Mouse (Mus musculus) forebrain, embryonic 16.5 days (tissue): ENCODE results near the gene Prlr. TPM values are rescaled to one million over a fixed set of nuclear protein-coding genes. Genes with fewer than 3 reads are reported as not detected.

Experiments used
- ATAC-seq: fragments of 200-750 bp; cut with Nextera tagmentation; 2 replicates; pipeline ENCODE4 v1.8.0; 2017; ENCODE audit warnings: mild to moderate bottlenecking, moderate library complexity
- H3K27ac ChIP-seq: fragments of 300-500 bp; sonication (generic); 2 replicates; pipeline ENCODE4 v1.5.1; 2014; ENCODE audit warnings: low read length, control low read depth
- H3K27me3 ChIP-seq: fragments of 300-500 bp; sonication (generic); replicated peaks from 2 replicates; pipeline ENCODE4 v1.6.1; 2014; ENCODE audit warnings: low read length; ENCODE audit not compliant: control insufficient read depth, insufficient read depth
- H3K36me3 ChIP-seq: fragments of 300-500 bp; sonication (generic); 2 replicates; pipeline ENCODE4 v1.6.1; 2014; ENCODE audit not compliant: control insufficient read depth, insufficient read depth
- H3K4me1 ChIP-seq: fragments of 300-500 bp; sonication (generic); replicated peaks from 2 replicates; pipeline ENCODE4 v1.6.1; 2014; ENCODE audit warnings: low read length; ENCODE audit not compliant: control insufficient read depth, insufficient read depth
- H3K4me2 ChIP-seq: fragments of 300-500 bp; sonication (generic); 2 replicates; pipeline ENCODE4 v1.6.1; 2014; ENCODE audit warnings: mild to moderate bottlenecking, low read length, control low read depth
- H3K4me3 ChIP-seq: fragments of 300-500 bp; sonication (generic); replicated peaks from 2 replicates; pipeline ENCODE4 v1.5.1; 2014; ENCODE audit warnings: mild to moderate bottlenecking, low read length, control low read depth
- H3K9ac ChIP-seq: fragments of 300-500 bp; sonication (generic); replicated peaks from 2 replicates; pipeline ENCODE4 v1.6.1; 2014; ENCODE audit warnings: low read depth, low read length, control low read depth
- H3K9me3 ChIP-seq: fragments of 300-500 bp; sonication (generic); 2 replicates; pipeline ENCODE4 v1.6.1; 2016; ENCODE audit warnings: low read length; ENCODE audit not compliant: control insufficient read depth
- WGBS: fragments of 180-500 bp; shearing (Covaris S2); extraction: QIAGEN DNeasy Blood & Tissue Kit; methylation state at CpG from one replicate; pipeline ENCODE4 v1.1.7; 2014; 5-methylcytosine and 5-hydroxymethylcytosine counted together
- polyA plus RNA-seq: library from polyadenylated mRNA; unstranded; fragments of >200 nt; fragmentation: Nextera tagmentation; extraction: Ambion mirVana; gene quantifications from 2 replicates; pipeline ENCODE4 v1.2.1, GENCODE M21; 2015

Prlr gene
- polyA plus RNA-seq, 1 experiment from 2014 or later = 1.3 TPM

DNA sequence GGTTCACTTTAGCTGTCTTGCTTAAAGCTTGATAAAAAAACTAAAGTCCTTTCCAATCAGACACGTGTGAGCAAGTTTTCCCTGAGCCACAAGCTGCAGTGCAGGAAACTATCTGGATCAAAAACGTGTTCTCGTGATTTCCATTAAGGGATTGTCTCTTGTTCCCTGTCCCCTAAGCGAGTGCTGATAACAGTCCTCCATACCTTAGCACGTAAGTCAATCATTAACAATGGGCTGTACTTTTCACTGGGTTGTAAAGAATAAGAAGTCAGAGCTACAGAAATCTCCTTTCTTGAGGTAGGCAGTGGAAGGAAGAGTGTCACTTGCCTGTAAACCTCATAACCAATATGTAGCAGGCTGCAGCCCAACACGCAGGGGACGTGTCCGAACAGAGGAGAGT lies 38.7 kb downstream of the Prlr start:
- ATAC-seq = no peak
- Histone ChIP-seq H3K4me2 (no peak overlapping the region), H3K9me3 (no peaks in the 10 kb centered on the region), H3K4me3 (no peak overlapping the region), H3K27me3 (no peaks in the 10 kb centered on the region), H3K9ac (no peak overlapping the region), H3K36me3 (no peaks in the 10 kb centered on the region), H3K4me1 (no peaks in the 10 kb centered on the region), H3K27ac (no peak overlapping the region)
- 88% methylated on average over 8 of the region's 8 CpGs for WGBS

DNA sequence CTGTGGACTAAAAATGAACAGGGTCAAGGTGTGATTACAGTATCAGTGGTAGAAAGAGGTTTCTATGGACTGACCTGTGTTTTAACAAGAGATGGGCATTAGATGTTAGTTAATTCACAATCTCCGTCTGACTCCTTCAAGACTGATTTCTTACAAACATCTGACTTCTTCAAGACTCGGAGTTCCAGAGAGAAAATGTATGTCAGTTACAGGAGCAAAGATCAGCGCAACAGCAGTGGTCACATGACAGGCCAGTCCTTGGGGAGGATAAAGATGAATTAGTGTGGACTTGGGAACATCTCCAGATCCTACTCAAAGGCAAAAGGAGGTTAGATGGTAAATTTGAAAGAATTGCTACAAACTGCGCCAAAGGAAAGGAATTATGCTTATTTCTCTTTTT lies 39.2 kb downstream of the Prlr start:
- 93% methylated on average over 4 of the region's 4 CpGs for WGBS
- H3K4me2 ChIP-seq = no peak overlapping the region
- H3K27ac ChIP-seq = no peak overlapping the region
- no peak overlapping the region for H3K9ac ChIP-seq
- H3K4me3 ChIP-seq = no peak overlapping the region
- no peak for ATAC-seq
- H3K27me3 ChIP-seq = no peaks in the 10 kb centered on the region
- H3K9me3 ChIP-seq = no peaks in the 10 kb centered on the region
- no peaks in the 10 kb centered on the region for H3K36me3 ChIP-seq
- H3K4me1 ChIP-seq = no peaks in the 10 kb centered on the region

DNA sequence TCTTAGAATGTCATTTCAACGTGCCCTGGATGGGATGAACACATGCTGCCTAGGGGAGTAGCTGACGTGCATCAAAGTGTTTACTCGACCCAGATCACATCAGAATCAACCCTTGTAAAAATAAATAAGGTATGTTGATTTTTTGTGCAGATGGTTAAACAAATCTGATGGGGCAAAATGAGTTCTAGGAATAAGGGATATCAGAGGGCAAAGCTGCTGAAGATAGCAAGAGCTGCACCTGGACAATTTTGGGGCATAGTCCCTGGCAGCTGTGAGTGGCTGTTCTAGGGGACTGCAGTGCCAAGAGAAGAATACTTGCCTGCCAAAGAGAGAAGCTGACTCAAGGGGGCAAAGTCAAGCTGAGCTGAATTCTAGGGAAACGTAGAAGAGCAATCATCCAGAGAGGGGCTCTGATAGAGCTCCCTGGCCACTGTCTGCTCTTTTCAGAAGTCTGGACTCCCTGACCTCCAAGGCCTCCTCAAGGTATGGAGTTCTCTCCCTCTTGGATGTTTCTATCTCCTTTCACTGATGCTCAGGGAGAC lies 46.6 kb downstream of the Prlr start:
- no peak for ATAC-seq
- H3K4me2 ChIP-seq = no peak overlapping the region
- 86% methylated on average over 4 of the region's 4 CpGs for WGBS
- H3K4me1 ChIP-seq = no peaks in the 10 kb centered on the region
- H3K36me3 ChIP-seq = no peaks in the 10 kb centered on the region
- H3K4me3 ChIP-seq = no peak overlapping the region
- H3K27me3 ChIP-seq = no peaks in the 10 kb centered on the region
- no peak overlapping the region for H3K9ac ChIP-seq
- H3K9me3 ChIP-seq = no peaks in the 10 kb centered on the region
- H3K27ac ChIP-seq = no peak overlapping the region

DNA sequence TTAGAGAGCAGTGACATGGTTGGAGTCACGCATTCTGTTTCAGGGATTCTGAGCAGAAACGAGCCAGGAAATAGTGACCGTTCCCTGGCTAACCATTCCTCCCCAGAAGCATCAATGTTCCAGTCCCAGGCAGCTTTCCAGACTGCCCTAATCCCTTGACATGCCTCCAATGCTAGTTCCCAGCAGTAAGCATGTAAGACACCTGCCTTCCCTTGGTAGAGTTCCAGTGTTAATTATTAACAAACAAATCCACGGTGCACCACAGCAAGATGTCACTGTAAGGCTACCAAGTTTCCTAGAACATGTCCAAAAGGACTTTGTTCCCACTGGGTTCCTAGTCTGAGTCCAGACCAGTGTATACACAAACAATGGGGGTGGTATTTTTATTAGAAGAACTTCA lies 48.7 kb downstream of the Prlr start:
- WGBS = 85% methylated on average over 4 of the region's 4 CpGs
- no peaks in the 10 kb centered on the region for H3K4me1 ChIP-seq

DNA sequence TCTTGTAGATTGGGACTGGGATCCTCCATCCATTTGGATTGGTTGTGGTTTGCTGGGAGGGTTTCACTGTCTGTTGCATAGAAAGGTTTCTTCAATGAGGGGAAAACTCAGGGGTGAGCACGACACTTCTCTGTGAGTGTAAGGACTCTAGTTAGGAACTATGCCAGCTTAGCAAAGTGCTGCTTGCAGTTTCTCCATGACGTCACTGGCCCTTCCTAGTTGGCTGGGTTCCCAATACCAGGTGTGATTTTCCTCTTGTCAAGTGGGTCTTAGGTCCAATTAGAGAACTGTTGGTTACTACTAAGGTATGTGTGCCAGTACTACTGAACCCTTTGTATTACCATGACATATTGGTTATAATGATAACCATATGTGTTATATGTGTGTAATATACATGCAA lies 51.6 kb downstream of the Prlr start:
- H3K4me1 ChIP-seq = no peaks in the 10 kb centered on the region
- H3K27ac ChIP-seq = no peak overlapping the region
- no peak overlapping the region for H3K9ac ChIP-seq
- H3K36me3 ChIP-seq = no peaks in the 10 kb centered on the region
- H3K9me3 ChIP-seq = no peaks in the 10 kb centered on the region
- WGBS = 64% methylated on average over 2 of the region's 2 CpGs
- ATAC-seq = no peak
- no peaks in the 10 kb centered on the region for H3K27me3 ChIP-seq
- H3K4me3 ChIP-seq = no peak overlapping the region
- H3K4me2 ChIP-seq = no peak overlapping the region

More for the DNA sequence above, 48.7 kb downstream of the Prlr start:
- H3K9me3 ChIP-seq = no peaks in the 10 kb centered on the region
- ATAC-seq = no peak
- no peaks in the 10 kb centered on the region for H3K36me3 ChIP-seq
- no peak overlapping the region for H3K9ac ChIP-seq
- H3K27ac ChIP-seq = no peak overlapping the region
- no peak overlapping the region for H3K4me2 ChIP-seq
- H3K27me3 ChIP-seq = no peaks in the 10 kb centered on the region
- H3K4me3 ChIP-seq = no peak overlapping the region

DNA sequence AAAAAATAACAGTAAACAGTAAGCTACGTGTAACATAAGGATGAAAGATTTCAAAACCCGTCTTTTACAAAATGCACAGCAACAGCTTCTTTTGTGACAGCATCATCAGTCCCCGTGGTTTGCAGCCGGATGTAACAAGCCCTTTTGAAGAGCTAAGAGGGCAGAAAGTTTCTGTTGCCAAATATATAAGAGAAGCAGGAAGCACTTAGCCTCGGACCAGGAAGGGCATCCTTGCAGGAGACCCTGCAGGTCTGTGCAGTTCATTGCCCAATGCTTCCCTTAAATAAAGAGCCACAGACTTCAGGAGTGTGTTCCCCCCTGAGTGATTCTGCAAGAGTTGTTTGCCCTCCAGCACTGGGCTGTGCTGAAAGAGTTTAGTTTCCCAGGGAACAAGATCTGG lies 58.9 kb downstream of the Prlr start:
- 81% methylated on average over 5 of the region's 5 CpGs for whole genome bisulfite sequencing
- Histone ChIP-seq H3K27me3 (no peaks in the 10 kb centered on the region), H3K36me3 (no peaks in the 10 kb centered on the region), H3K9me3 (no peaks in the 10 kb centered on the region), H3K4me3 (no peak overlapping the region), H3K4me1 (no peaks in the 10 kb centered on the region), H3K9ac (no peak overlapping the region), H3K27ac (no peak overlapping the region), H3K4me2 (no peak overlapping the region)
- ATAC-seq = no peak

DNA sequence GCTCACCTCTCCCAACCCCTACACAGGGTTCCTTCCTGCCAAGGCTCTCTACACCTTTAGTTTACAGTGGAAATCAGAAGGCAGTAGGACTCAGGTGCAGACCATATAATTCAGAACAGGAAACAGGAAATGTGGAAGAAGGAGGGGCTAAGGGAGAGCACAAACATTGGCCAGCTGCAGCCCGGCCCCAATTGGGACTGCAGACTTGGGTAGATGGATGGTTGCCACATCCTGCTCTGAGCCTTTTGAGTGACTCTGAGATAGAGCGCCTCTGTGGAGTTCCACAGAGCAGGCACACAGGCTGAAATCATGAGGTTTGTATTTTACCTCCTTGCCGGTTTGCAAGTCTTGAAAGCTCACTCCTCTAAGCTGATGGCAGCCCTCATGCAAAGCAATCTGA lies 59.8 kb downstream of the Prlr start:
- no peaks in the 10 kb centered on the region for H3K27me3 ChIP-seq
- 85% methylated on average over 3 of the region's 3 CpGs for WGBS
- no peak for ATAC-seq
- H3K36me3 ChIP-seq = no peaks in the 10 kb centered on the region
- H3K4me1 ChIP-seq = no peaks in the 10 kb centered on the region
- no peak overlapping the region for H3K27ac ChIP-seq
- H3K9ac ChIP-seq = no peak overlapping the region
- no peaks in the 10 kb centered on the region for H3K9me3 ChIP-seq
- H3K4me2 ChIP-seq = no peak overlapping the region
- H3K4me3 ChIP-seq = no peak overlapping the region

DNA sequence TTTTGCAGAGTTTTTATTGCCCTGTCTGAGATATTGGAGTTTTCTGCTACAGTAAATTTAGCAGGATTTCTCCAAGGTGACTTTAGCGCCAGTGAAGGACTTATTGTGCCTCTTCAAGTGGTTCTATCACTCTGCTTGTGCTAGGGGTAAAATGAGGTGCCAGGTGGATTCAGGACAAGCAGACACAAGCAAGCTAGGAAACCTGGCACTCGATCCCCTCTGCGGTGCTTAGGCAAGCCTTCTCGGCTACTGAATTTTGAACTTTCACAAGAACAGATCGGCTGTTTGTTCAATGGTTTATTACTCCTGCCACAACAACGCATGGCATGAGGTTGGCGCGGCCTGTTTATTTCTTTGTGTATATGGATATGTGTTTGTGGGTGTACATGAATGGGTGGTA lies 61.4 kb downstream of the Prlr start:
- no peak for ATAC-seq
- H3K9ac ChIP-seq = no peak overlapping the region
- no peak overlapping the region for H3K27ac ChIP-seq
- no peak overlapping the region for H3K4me3 ChIP-seq
- 95% methylated on average over 8 of the region's 8 CpGs for WGBS
- H3K27me3 ChIP-seq = no peaks in the 10 kb centered on the region
- H3K4me2 ChIP-seq = no peak overlapping the region
- no peaks in the 10 kb centered on the region for H3K9me3 ChIP-seq
- H3K4me1 ChIP-seq = no peaks in the 10 kb centered on the region
- H3K36me3 ChIP-seq = no peaks in the 10 kb centered on the region

DNA sequence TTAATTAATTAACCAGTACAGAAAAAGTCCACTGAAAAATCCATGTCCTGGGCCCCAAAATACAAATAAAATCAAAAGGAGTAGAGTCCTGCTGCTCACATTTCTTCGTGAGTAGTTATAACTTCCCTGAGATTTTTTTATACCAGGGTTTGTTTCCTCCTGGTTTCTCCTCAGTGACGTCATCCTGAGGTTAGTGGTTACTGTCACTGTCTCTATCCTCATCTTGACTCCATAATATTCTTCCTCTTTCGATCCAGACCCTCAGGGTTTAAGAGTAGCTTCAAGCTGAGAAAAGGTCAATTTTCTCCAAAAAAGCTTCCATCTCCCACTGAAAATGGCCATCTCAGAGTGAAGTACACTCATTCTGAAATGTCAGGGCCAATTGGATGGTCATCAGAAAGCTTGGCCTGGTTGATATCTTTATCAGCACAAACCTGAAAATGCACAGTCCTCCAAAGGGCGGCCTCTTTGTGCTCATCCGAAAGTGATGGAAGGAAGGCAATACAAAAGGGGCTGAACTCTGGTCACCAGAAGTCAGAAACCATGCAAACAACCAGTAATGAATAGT lies 63.3 kb downstream of the Prlr start:
- no peak overlapping the region for H3K9ac ChIP-seq
- H3K9me3 ChIP-seq = no peaks in the 10 kb centered on the region
- no peak overlapping the region for H3K4me3 ChIP-seq
- ATAC-seq = no peak
- H3K36me3 ChIP-seq = no peaks in the 10 kb centered on the region
- H3K27me3 ChIP-seq = no peaks in the 10 kb centered on the region
- no peak overlapping the region for H3K27ac ChIP-seq
- no peaks in the 10 kb centered on the region for H3K4me1 ChIP-seq
- 88% methylated on average over 5 of the region's 5 CpGs for WGBS
- H3K4me2 ChIP-seq = no peak overlapping the region

DNA sequence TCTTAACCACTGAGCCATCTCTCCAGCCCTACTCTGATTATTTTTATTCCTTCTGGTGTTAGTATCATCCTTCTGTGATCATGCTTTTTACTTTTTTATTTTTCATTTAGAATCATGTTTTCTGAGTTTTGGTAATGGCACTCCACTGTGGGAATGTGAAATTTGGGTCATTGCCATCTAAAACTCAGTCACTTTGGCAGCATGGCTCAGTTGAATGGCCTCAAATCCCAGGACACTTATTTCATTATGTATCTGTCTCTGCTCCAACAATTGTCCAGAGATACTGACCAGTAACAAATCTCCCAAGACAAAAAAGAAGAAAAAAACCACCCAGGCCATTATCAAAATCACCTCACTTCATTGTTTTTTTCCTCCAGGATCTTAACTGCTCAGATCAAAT lies 65.2 kb downstream of the Prlr start:
- H3K27me3 ChIP-seq = no peaks in the 10 kb centered on the region
- no peak for ATAC-seq
- H3K4me1 ChIP-seq = no peaks in the 10 kb centered on the region
- no peaks in the 10 kb centered on the region for H3K9me3 ChIP-seq
- no peaks in the 10 kb centered on the region for H3K36me3 ChIP-seq
- no peak overlapping the region for H3K27ac ChIP-seq
- no peak overlapping the region for H3K4me2 ChIP-seq
- no peak overlapping the region for H3K9ac ChIP-seq
- H3K4me3 ChIP-seq = no peak overlapping the region
